Mouse (Mus musculus) C2C12 (cell line): Measurements from ENCODE around the gene Mphosph9.

Experiments
- CTCF ChIP-seq: IDR thresholded peaks from one replicate; pipeline ENCODE4 v1.5.1; 2011; ENCODE audit not compliant: control insufficient read depth, insufficient read depth, insufficient read length
- FOSL1 ChIP-seq: IDR thresholded peaks from one replicate; pipeline ENCODE4 v1.8.0; 2011; ENCODE audit warnings: mild to moderate bottlenecking, low read length; ENCODE audit not compliant: poor library complexity, insufficient read depth, severe bottlenecking
- MYOG ChIP-seq: IDR thresholded peaks from one replicate; pipeline ENCODE4 v1.6.1; 2011; ENCODE audit not compliant: control insufficient read depth, insufficient read length; ENCODE audit errors: extremely low read depth
- USF1 ChIP-seq: IDR thresholded peaks from one replicate; pipeline ENCODE4 v1.6.1; 2011; ENCODE audit warnings: low read depth, mild to moderate bottlenecking, control low read depth, moderate library complexity

DNA sequence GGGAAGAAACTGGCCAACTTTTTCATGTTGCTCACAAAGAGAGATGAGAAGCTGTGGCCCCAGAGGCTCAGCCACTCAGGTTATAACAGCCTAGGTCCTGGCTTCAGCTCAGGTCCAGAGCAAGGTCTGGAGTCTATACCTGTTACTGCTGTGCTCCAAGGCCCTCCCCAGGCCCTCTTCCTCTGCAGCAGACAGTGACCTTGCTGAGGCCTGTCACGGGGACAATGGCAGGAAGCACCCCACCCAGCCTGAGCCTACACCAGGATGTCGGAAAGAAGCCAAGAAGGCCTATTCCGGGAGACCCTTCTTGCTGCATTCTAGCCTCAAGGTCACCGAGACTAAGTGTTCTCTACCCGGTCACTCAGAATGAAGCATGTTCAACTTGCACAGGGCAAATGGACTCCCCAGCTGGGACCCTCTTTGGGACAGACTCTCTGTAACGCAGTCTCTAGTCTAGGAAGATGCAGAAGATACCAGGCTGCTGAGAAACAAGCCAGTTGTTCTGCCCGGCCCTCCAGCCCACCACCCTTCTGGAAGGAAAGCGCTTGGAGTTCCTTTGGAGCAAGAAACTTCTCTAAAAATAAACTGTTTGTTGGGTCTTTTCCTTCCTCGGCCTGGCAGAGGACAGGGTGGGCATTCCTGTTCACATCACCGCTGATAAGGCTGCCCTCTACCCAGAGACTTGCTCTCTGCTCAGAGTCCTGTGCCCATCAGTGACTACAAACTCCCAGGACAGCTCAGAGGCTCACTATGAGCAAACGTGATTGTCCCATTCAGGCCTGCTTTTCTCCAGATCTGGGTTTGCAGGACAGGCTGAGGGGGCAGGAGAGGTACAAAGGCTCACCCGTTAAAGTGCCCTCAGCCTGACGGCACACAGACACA lies 113.9 kb downstream of the Mphosph9 start:
- TF ChIP-seq CTCF (no peak), FOSL1 (no peak), USF1 (no peak), MYOG (no peak)
